Mouse (Mus musculus): ENCODE measurements around the gene Pabpn1l.

DNA sequence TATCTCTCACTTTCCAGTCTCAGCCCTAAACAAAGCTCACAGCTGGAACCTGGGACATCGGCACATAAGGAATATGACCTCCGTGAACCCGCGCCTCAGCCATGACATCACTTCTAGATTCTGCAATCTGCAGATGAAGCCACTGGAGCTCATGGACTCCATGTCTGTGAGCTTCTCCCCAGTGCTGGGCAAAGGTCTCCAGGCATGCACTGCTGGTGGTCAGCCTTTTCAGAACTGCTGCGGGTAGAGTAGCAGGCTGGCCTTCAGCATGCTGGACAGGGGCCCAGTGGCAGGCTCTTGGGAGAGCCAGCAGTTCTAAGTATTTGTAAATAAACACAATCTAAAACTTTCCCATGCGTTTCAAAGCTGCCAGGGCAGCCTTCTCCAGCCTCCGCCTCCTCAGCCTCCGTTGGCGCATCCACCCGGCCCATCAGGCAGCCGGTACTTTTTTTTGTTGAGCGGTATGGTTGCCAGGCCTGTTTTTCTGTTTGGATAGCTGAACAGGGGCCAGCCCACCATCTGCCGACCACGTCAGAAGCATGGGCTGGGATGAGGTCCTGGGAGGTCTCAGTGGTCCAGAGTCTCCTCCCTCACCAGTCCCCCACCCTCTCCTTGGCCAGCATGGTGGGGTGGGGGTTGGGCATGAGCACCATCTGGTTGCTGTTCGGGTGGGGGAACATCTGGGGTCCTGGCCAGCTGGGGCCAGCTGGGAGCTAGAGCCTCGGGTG lies 17.1 kb upstream of the Pabpn1l start:
- no peak for TF ChIP-seq POLR2A (IDR thresholded peaks at IDR 0.05; ENCODE audit: low read depth, low read length)
- no peak for TF ChIP-seq CTCF (IDR thresholded peaks at IDR 0.05; ENCODE audit: extremely low read depth, insufficient read depth, insufficient read length, insufficient replicate concordance)

All from spleen, adult 2 months (tissue).